Mouse (Mus musculus) forebrain, embryonic 12.5 days (tissue): ENCODE results near the gene Zdhhc24. TPM values are rescaled to one million over a fixed set of nuclear protein-coding genes. Genes with fewer than 3 reads are reported as not detected.

Experiments
- ATAC-seq: fragments of 200-750 bp; cut with Nextera tagmentation; 2 replicates; pipeline ENCODE4 v1.8.0; 2017; ENCODE audit warnings: moderate TSS enrichment; ENCODE audit not compliant: low FRiP score
- H3K27ac ChIP-seq: fragments of 300-500 bp; sonication (generic); 2 replicates; pipeline ENCODE4 v1.5.1; 2016; ENCODE audit warnings: mild to moderate bottlenecking
- H3K27me3 ChIP-seq: fragments of 300-500 bp; sonication (generic); 2 replicates; pipeline ENCODE4 v1.6.1; 2016; ENCODE audit warnings: mild to moderate bottlenecking
- H3K36me3 ChIP-seq: fragments of 300-500 bp; sonication (generic); replicated peaks from 2 replicates; pipeline ENCODE4 v1.6.1; 2016; ENCODE audit warnings: mild to moderate bottlenecking
- H3K4me1 ChIP-seq: fragments of 300-500 bp; sonication (generic); 2 replicates; pipeline ENCODE4 v1.6.1; 2016
- H3K4me2 ChIP-seq: fragments of 300-500 bp; sonication (generic); 2 replicates; pipeline ENCODE4 v1.6.1; 2016; ENCODE audit warnings: mild to moderate bottlenecking, moderate library complexity
- H3K4me3 ChIP-seq: fragments of 300-500 bp; sonication (generic); replicated peaks from 2 replicates; pipeline ENCODE4 v1.5.1; 2016; ENCODE audit warnings: mild to moderate bottlenecking
- H3K9ac ChIP-seq: fragments of 300-500 bp; sonication (generic); 2 replicates; pipeline ENCODE4 v1.6.1; 2016; ENCODE audit warnings: mild to moderate bottlenecking
- H3K9me3 ChIP-seq: fragments of 300-500 bp; sonication (generic); 2 replicates; pipeline ENCODE4 v1.6.1; 2016
- WGBS: fragments of 180-500 bp; shearing (Covaris S2); methylation state at CpG from one replicate; pipeline ENCODE4 v1.1.7; 2016; 5-methylcytosine and 5-hydroxymethylcytosine counted together
- polyA plus RNA-seq: library from polyadenylated mRNA; unstranded; fragments of >200 nt; fragmentation: Nextera tagmentation; extraction: Ambion mirVana; gene quantifications from 2 replicates; pipeline ENCODE4 v1.2.1, GENCODE M21; 2016

Zdhhc24 gene
- polyA plus RNA-seq: 17.4 and 17.5 TPM in 2 replicates

DNA sequence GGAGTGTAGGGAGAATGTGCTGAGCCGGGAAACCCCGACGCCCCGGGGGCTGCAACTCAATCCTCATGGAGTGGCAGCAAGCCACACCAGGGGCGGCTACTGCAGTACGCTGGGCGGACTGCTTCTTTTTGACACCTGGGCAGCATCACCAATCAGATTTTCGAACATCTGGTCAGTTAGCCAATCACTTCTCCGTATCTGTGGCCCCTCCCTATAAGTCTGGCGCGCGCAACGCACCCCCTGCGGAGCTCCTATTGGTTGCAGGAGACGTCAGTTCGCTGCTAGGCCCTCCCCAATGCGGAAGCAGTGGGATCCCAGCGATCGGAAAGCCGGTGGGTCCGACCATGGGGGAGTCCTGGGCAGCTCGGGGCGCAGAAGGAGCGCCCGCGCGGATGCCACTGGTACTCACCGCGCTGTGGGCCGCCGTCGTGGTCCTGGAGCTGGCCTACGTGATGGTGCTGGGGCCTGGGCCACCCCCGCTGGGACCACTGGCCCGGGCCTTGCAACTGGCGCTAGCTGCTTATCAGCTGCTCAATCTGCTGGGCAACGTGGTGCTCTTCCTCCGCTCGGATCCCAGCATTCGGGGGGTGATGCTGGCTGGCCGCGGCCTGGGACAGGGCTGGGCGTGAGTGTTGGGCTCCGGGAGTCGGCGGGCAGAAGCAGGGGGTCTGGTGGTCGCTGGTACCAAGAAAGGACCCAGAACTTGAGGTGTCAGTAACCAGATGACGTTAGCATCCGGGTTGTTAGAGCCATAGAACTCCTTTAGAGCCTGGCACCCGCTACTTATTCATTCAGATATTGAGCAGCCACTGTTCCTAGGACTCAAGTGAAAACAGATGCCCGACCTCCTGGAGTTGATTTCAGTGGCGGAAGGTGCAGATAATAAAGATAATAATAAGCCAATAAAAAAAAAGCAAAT, at the start of gene Zdhhc24:
Gene Zdhhc24 (plus strand): TSS at position 264 of the 919 bp plus-strand sequence.
- Histone ChIP-seq H3K4me3 (peak within 1 kb of the TSS; percentile 95), H3K9ac (peak within 1 kb of the TSS; percentile 85), H3K27ac (peak within 1 kb of the TSS; percentile 63; the same call in 1 of the 2 replicates), H3K9me3 (no peaks in the 10 kb centered on the region), H3K27me3 (peaks cover 12% of the 10 kb centered on the region), H3K4me1 (peaks cover 22% of the 10 kb centered on the region), H3K36me3 (no peaks in the 10 kb centered on the region), H3K4me2 (peak within 1 kb of the TSS; percentile 98)
- 2% methylated on average over 52 of the region's 52 CpGs for WGBS
- ATAC-seq: peak; percentile 98

DNA sequence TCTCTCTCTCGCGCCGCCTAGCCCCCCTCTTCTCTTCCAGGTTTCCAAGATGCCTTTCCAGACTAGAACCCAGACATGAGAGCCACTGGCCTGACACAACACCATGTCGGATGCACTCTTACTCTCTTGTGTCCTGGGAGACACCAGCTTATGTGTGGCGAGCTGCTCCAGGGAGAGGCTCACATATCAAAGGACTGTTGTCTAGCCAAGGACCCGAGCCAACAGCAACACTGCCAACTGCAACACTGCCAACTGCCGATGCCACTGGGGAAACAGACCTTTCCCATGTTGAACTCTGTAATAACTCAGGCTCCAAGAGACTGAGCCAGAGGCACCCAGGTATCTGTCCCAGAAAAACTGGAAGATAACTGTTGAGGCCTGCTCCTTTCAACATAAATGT, 49.3 kb upstream of the Zdhhc24 start:
- Histone ChIP-seq H3K4me3 (no peak overlapping the region), H3K36me3 (peaks cover 30% of the 10 kb centered on the region), H3K27ac (no peak overlapping the region), H3K27me3 (no peaks in the 10 kb centered on the region), H3K9me3 (no peaks in the 10 kb centered on the region), H3K9ac (no peak overlapping the region), H3K4me2 (no peak overlapping the region), H3K4me1 (0 out of 2 replicates have a peak, but pooled peaks cover 5% of the 10 kb centered on the region)
- 63% methylated on average over 7 of the region's 7 CpGs for WGBS
- no peak for ATAC-seq

GRCm38 (mm10) chr19:4833977-4834376, 44.5 kb upstream of the Zdhhc24 start:
- no peak overlapping the region for H3K9ac ChIP-seq
- ATAC-seq: no peak
- H3K9me3 ChIP-seq: no peaks in the 10 kb centered on the region
- H3K4me2 ChIP-seq: no peak overlapping the region
- H3K27me3 ChIP-seq: no peaks in the 10 kb centered on the region
- H3K4me3 ChIP-seq: no peak overlapping the region
- H3K27ac ChIP-seq: no peak overlapping the region
- H3K4me1 ChIP-seq: peaks cover 16% of the 10 kb centered on the region
- H3K36me3 ChIP-seq: peaks cover 9% of the 10 kb centered on the region
- WGBS: 91% methylated on average over 8 of the region's 8 CpGs

- H3K4me2 ChIP-seq: no peak overlapping the region
- peaks cover 16% of the 10 kb centered on the region for H3K27me3 ChIP-seq
- ATAC-seq: no peak
- H3K27ac ChIP-seq: no peak overlapping the region
- peaks cover 22% of the 10 kb centered on the region for H3K4me1 ChIP-seq
- no peak overlapping the region for H3K9ac ChIP-seq
- 75% methylated on average over 2 of the region's 2 CpGs for WGBS
- H3K36me3 ChIP-seq: peaks cover 6% of the 10 kb centered on the region; the same call in 1 of the 2 replicates
- no peak overlapping the region for H3K4me3 ChIP-seq
- no peaks in the 10 kb centered on the region for H3K9me3 ChIP-seq
These were observed 42.4 kb upstream of the Zdhhc24 start for GRCm38 (mm10) chr19:4836096-4836495.

DNA sequence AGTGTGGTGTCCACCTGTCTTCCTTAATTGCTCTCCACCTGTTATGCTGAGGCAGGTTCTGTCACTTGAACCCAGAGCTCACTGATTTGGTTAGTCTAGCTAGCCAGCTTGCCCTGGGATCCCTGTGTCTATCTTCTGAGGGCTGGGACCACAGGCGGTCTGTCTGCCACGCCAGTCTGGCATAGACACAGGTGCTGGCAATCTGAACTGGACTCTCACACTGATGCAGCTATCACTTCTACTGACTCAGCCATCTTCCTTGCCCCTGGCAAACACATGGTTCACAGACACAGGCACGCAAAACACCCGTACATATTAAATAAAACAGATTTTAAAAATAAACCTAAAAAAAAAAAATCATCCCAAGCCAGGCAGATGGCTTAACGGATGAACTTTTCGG, 41.4 kb upstream of the Zdhhc24 start:
- Histone ChIP-seq H3K9me3 (no peaks in the 10 kb centered on the region), H3K36me3 (peaks cover 6% of the 10 kb centered on the region; the same call in 1 of the 2 replicates)

DNA sequence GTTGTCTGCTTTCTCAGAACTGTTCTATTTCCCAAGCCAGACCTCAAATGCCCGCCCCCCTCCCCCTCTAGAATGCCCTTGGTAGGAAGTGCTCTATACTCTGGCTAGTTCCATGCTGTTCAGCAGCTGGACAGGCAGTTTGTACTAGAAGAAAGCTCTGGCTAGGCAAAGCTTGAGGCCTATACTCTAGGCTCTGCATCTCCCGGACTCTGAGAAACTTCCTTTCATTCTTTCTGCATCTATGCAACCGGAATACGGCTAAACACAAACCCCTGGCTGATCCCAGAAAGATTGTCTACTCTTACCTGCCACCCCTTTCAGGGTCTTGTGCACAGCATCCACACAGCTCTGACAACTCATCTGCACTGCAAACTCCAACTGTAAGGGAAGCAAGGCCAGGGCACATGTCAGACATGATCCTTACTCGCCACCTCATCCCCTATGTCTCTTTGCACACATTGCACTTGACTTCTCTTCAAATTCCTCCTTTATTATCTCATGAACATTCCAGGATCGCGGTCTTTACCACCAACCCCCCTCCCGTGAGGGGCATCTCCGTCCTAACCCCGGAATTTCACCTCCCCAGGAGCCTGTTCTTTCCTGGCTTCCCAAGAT, 39.8 kb upstream of the Zdhhc24 start:
- no peaks in the 10 kb centered on the region for H3K9me3 ChIP-seq
- no peak; the same call in 1 of the 2 replicates for ATAC-seq

More for the DNA sequence above, 41.4 kb upstream of the Zdhhc24 start:
- Histone ChIP-seq H3K27ac (no peak overlapping the region), H3K27me3 (peaks cover 25% of the 10 kb centered on the region), H3K4me3 (no peak overlapping the region), H3K4me1 (peaks cover 22% of the 10 kb centered on the region), H3K4me2 (no peak overlapping the region), H3K9ac (no peak overlapping the region)
- WGBS: 93% methylated on average over 6 of the region's 6 CpGs
- ATAC-seq: no peak

DNA sequence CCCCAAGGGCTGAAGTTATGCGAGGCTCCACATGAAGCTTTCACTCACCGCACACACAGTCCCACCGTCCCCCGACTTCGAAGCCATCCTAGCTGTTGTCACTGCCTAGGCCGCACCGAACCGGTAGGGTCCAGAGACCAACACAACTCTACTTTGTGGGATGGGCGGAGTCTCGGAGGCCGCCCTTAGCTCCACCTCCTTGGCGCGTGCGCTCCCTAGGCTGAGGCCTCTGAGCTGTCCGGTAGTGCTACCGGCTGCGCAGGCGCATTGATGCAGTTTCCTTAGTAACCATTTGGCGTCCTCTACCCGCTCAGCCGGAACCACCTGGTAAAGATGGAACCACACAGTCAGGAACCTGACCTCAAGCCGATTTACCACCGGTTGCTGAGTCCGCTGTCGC, 39.3 kb upstream of the Zdhhc24 start, which contains the start of the genes Ccs and Ccdc87:
Gene Ccs (minus strand): TSS at position 184 of the 400 bp plus-strand sequence.
Gene Ccdc87 (plus strand): TSS at position 218 of the 400 bp plus-strand sequence.
- no peaks in the 10 kb centered on the region for H3K9me3 ChIP-seq
- peak within 1 kb of the TSS; percentile 69 for H3K9ac ChIP-seq
- ATAC-seq: peak; percentile 99
- H3K36me3 ChIP-seq: no peaks in the 10 kb centered on the region
- H3K27ac ChIP-seq: no peak within 1 kb of the TSS
- WGBS: under 1% methylated on average over 25 of the region's 25 CpGs
- H3K27me3 ChIP-seq: peaks cover 36% of the 10 kb centered on the region
- H3K4me2 ChIP-seq: peak within 1 kb of the TSS; percentile 82
- H3K4me3 ChIP-seq: peak within 1 kb of the TSS; percentile 60
- peaks cover 18% of the 10 kb centered on the region for H3K4me1 ChIP-seq

More for the DNA sequence above, 39.8 kb upstream of the Zdhhc24 start:
- 36% methylated on average over 10 of the region's 10 CpGs for WGBS
- Histone ChIP-seq H3K9ac (peak overlapping the region; percentile 69), H3K27ac (no peak overlapping the region), H3K4me1 (peaks cover 18% of the 10 kb centered on the region), H3K4me3 (peak overlapping the region; percentile 60), H3K27me3 (peaks cover 36% of the 10 kb centered on the region), H3K36me3 (no peaks in the 10 kb centered on the region), H3K4me2 (peak overlapping the region; percentile 82)

DNA sequence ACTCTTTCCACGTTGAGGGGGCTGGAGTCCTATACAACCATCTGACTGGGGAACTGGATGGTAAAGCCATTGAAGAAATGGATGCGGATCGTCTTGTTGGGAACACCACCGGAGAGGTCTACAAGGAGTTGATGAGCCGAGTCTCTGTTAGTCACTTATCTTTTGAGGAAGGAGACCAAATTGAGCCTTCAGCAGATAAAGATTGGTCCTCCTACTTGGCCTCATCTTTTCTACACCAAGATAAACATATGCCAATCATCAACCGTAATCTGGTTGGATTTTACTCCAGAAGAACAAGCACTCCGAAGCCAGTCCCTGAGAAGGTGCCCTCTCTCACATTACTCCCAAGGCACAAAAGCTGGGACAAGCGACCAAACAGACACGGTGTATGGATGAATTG, 37.6 kb upstream of the Zdhhc24 start:
- Histone ChIP-seq H3K9me3 (no peaks in the 10 kb centered on the region), H3K27ac (no peak overlapping the region), H3K4me1 (peaks cover 18% of the 10 kb centered on the region), H3K36me3 (no peaks in the 10 kb centered on the region), H3K4me2 (no peak overlapping the region), H3K4me3 (no peak overlapping the region), H3K27me3 (peaks cover 36% of the 10 kb centered on the region), H3K9ac (no peak overlapping the region)
- ATAC-seq: no peak
- WGBS: 87% methylated on average over 9 of the region's 9 CpGs

GRCm38 (mm10) chr19:4842611-4843010, 35.9 kb upstream of the Zdhhc24 start:
- Histone ChIP-seq H3K4me2 (no peak overlapping the region), H3K9ac (no peak overlapping the region), H3K9me3 (no peaks in the 10 kb centered on the region), H3K27me3 (peaks cover 36% of the 10 kb centered on the region), H3K4me1 (peaks cover 18% of the 10 kb centered on the region), H3K4me3 (no peak overlapping the region), H3K27ac (no peak overlapping the region), H3K36me3 (no peaks in the 10 kb centered on the region)
- 70% methylated on average over 2 of the region's 2 CpGs for WGBS
- ATAC-seq: no peak

DNA sequence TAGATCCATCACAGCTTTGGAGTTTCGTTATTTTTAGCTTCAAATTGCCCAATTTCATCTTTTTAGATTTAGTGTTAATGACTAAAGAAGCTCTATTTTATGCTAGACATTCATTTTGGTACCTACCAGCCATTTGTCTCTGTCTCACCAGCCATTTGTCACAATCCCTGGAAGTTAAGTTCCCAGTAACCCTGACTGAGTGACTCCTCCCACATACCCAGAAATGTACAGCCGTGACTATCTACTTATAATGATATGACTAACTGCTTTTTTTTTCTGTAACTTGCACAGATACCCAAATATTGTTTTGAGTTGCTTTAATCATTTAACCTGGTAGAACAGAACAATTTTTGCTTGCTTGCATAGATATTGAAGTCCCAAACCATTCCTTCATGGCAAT, 32.6 kb upstream of the Zdhhc24 start:
- Histone ChIP-seq H3K9ac (no peak overlapping the region), H3K4me3 (no peak overlapping the region), H3K4me2 (no peak overlapping the region), H3K27me3 (peaks cover 23% of the 10 kb centered on the region), H3K4me1 (no peaks in the 10 kb centered on the region), H3K27ac (no peak overlapping the region), H3K36me3 (no peaks in the 10 kb centered on the region), H3K9me3 (no peaks in the 10 kb centered on the region)
- no peak for ATAC-seq
- 81% methylated on average over 2 of the region's 2 CpGs for WGBS

- Histone ChIP-seq H3K27me3 (peaks cover 7% of the 10 kb centered on the region), H3K4me1 (no peaks in the 10 kb centered on the region), H3K27ac (no peak overlapping the region), H3K4me3 (no peak overlapping the region), H3K9me3 (no peaks in the 10 kb centered on the region), H3K9ac (no peak overlapping the region), H3K36me3 (no peaks in the 10 kb centered on the region), H3K4me2 (no peak overlapping the region)
- WGBS: 42% methylated on average over 7 of the region's 7 CpGs
- no peak for ATAC-seq
These were observed 31.0 kb upstream of the Zdhhc24 start for GRCm38 (mm10) chr19:4847490-4847889.

GRCm38 (mm10) chr19:4849800-4850199, 28.7 kb upstream of the Zdhhc24 start:
- H3K9ac ChIP-seq: no peak overlapping the region
- H3K36me3 ChIP-seq: no peaks in the 10 kb centered on the region
- no peaks in the 10 kb centered on the region for H3K9me3 ChIP-seq
- no peaks in the 10 kb centered on the region; the same call in 1 of the 2 replicates for H3K27me3 ChIP-seq
- H3K27ac ChIP-seq: no peak overlapping the region
- no peak for ATAC-seq
- H3K4me2 ChIP-seq: no peak overlapping the region
- 60% methylated on average over 4 of the region's 4 CpGs for WGBS
- H3K4me1 ChIP-seq: peaks cover 5% of the 10 kb centered on the region; the same call in 1 of the 2 replicates
- no peak overlapping the region for H3K4me3 ChIP-seq
